Mouse (Mus musculus) forebrain, embryonic 16.5 days (tissue): ENCODE results near the gene Ogt. TPM values are rescaled to one million over a fixed set of nuclear protein-coding genes. Genes with fewer than 3 reads are reported as not detected.

Experiments used
- ATAC-seq: fragments of 200-750 bp; cut with Nextera tagmentation; 2 replicates; pipeline ENCODE4 v1.8.0; 2017; ENCODE audit warnings: mild to moderate bottlenecking, moderate library complexity
- H3K27ac ChIP-seq: fragments of 300-500 bp; sonication (generic); 2 replicates; pipeline ENCODE4 v1.5.1; 2014; ENCODE audit warnings: low read length, control low read depth
- H3K27me3 ChIP-seq: fragments of 300-500 bp; sonication (generic); replicated peaks from 2 replicates; pipeline ENCODE4 v1.6.1; 2014; ENCODE audit warnings: low read length; ENCODE audit not compliant: control insufficient read depth, insufficient read depth
- H3K36me3 ChIP-seq: fragments of 300-500 bp; sonication (generic); 2 replicates; pipeline ENCODE4 v1.6.1; 2014; ENCODE audit not compliant: control insufficient read depth, insufficient read depth
- H3K4me1 ChIP-seq: fragments of 300-500 bp; sonication (generic); replicated peaks from 2 replicates; pipeline ENCODE4 v1.6.1; 2014; ENCODE audit warnings: low read length; ENCODE audit not compliant: control insufficient read depth, insufficient read depth
- H3K4me2 ChIP-seq: fragments of 300-500 bp; sonication (generic); 2 replicates; pipeline ENCODE4 v1.6.1; 2014; ENCODE audit warnings: mild to moderate bottlenecking, low read length, control low read depth
- H3K4me3 ChIP-seq: fragments of 300-500 bp; sonication (generic); replicated peaks from 2 replicates; pipeline ENCODE4 v1.5.1; 2014; ENCODE audit warnings: mild to moderate bottlenecking, low read length, control low read depth
- H3K9ac ChIP-seq: fragments of 300-500 bp; sonication (generic); replicated peaks from 2 replicates; pipeline ENCODE4 v1.6.1; 2014; ENCODE audit warnings: low read depth, low read length, control low read depth
- H3K9me3 ChIP-seq: fragments of 300-500 bp; sonication (generic); 2 replicates; pipeline ENCODE4 v1.6.1; 2016; ENCODE audit warnings: low read length; ENCODE audit not compliant: control insufficient read depth
- WGBS: fragments of 180-500 bp; shearing (Covaris S2); extraction: QIAGEN DNeasy Blood & Tissue Kit; methylation state at CpG from one replicate; pipeline ENCODE4 v1.1.7; 2014; 5-methylcytosine and 5-hydroxymethylcytosine counted together
- polyA plus RNA-seq: library from polyadenylated mRNA; unstranded; fragments of >200 nt; fragmentation: Nextera tagmentation; extraction: Ambion mirVana; gene quantifications from 2 replicates; pipeline ENCODE4 v1.2.1, GENCODE M21; 2015

Ogt gene
- polyA plus RNA-seq, 1 experiment from 2014 or later, result 258 TPM

DNA sequence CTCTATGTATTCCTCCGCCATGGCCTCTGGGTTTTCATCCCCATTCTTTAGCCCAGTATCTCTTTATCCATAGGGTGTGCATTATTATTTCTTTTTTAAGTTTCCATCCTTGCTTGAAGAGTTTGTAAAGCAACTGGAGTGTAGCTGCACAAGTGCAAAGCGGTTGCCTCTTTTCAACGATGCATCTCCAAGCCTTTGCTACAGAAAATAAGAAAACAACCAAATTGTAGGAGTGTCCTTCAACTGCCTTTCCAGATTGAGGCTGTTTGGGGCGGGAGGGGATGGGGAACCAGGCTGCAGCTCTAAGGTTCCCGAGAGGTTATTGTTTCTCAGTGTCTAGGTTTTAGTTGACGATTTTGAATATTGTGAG, 1.3 kb downstream of the Ogt start:
- WGBS, result 18% methylated on average over 6 of the region's 6 CpGs
- peak overlapping the region; percentile 65 for H3K4me3 ChIP-seq
- H3K4me2 ChIP-seq, result peak overlapping the region; percentile 29
- no peaks in the 10 kb centered on the region for H3K36me3 ChIP-seq
- ATAC-seq, result no peak
- H3K9ac ChIP-seq, result peak overlapping the region; percentile 80
- H3K27ac ChIP-seq, result peak overlapping the region; percentile 89
- no peaks in the 10 kb centered on the region for H3K9me3 ChIP-seq
- H3K4me1 ChIP-seq, result peaks cover 12% of the 10 kb centered on the region
- no peaks in the 10 kb centered on the region; the same call in 1 of the 2 replicates for H3K27me3 ChIP-seq

DNA sequence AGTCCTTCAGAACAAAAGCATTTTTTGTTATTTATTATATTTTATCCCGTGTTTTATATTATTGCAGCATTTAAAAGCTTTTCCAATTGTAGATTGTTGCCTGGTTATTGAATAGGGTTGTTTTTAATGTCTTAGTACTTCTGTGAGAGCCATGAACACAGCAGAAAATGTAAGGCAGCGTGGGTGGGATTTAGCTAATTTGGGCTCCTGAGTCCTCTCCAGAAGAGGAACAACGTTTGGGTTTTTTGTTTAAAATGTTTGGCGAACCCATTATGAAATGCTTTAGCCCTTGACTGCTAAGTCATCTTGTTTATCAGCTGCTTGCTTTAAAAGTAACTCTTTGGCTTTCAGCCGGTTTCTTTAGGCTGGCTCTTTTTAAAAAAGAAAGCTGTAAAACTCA, 2.2 kb downstream of the Ogt start:
- Histone ChIP-seq H3K9ac (peak overlapping the region; percentile 23), H3K4me2 (peak overlapping the region; percentile 62), H3K4me3 (peak overlapping the region; percentile 65), H3K36me3 (no peaks in the 10 kb centered on the region), H3K27me3 (no peaks in the 10 kb centered on the region; the same call in 1 of the 2 replicates), H3K4me1 (peaks cover 12% of the 10 kb centered on the region), H3K27ac (no peak overlapping the region), H3K9me3 (no peaks in the 10 kb centered on the region)
- WGBS, result 13% methylated on average over 5 of the region's 5 CpGs
- no peak for ATAC-seq

DNA sequence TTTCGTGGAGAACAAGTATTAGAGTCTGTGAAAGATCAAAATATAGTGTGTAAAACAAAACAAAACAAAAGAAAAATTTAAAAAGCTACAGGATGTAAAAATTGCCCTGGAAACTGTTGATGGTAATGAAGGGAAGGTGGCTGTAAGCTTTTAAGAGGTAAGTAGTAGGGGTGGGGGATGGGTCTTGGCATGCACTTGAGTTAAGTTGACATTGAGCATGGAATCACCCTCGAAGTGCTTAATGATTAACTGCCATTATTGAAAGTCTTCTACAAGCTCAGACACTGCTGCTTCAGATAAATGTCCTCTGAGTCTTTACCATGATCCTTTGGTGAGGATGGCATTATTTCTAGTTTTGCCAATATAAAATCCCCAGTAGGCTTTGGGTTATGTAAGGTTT, 5.4 kb downstream of the Ogt start:
- Histone ChIP-seq H3K9ac (no peak overlapping the region), H3K9me3 (no peaks in the 10 kb centered on the region), H3K4me3 (no peak overlapping the region), H3K27me3 (no peaks in the 10 kb centered on the region; the same call in 1 of the 2 replicates), H3K4me2 (no peak overlapping the region), H3K4me1 (peaks cover 14% of the 10 kb centered on the region), H3K27ac (no peak overlapping the region), H3K36me3 (no peaks in the 10 kb centered on the region)
- ATAC-seq, result no peak
- 69% methylated on average over 2 of the region's 2 CpGs for whole genome bisulfite sequencing

- Histone ChIP-seq H3K36me3 (no peaks in the 10 kb centered on the region), H3K9ac (no peak overlapping the region), H3K27me3 (no peaks in the 10 kb centered on the region), H3K27ac (no peak overlapping the region), H3K4me2 (no peak overlapping the region), H3K9me3 (no peaks in the 10 kb centered on the region), H3K4me3 (no peak overlapping the region), H3K4me1 (peaks cover 14% of the 10 kb centered on the region)
- ATAC-seq, result no peak
- 89% methylated on average over 5 of the region's 5 CpGs for WGBS
Measured at GRCm38 (mm10) chrX:101646621-101647020, 6.8 kb downstream of the Ogt start.

DNA sequence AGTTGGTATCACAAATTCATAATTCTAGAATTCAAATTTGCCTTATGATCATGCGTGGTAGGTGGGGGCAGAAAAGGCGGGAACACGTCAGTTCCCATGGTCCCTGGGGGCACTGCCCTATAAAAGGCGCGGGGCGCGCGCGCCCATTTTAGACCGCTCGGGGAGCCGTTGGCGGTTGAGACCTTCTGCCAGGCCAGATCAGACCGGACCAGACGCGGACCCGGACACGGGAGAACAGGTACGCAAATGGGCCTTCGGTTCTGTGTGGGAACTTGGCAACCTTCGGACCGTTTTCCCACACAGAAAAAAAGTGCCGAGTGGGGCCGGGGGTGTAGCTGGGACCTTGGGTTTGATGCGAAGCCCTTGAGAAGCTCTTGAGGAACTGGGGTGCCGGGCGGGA, 55.8 kb downstream of the Ogt start:
- no peak overlapping the region for H3K4me2 ChIP-seq
- WGBS, result 93% methylated on average over 27 of the region's 27 CpGs
- no peaks in the 10 kb centered on the region for H3K36me3 ChIP-seq
- H3K27me3 ChIP-seq, result no peaks in the 10 kb centered on the region
- H3K4me1 ChIP-seq, result no peaks in the 10 kb centered on the region
- no peak overlapping the region for H3K4me3 ChIP-seq
- H3K9ac ChIP-seq, result no peak overlapping the region
- H3K27ac ChIP-seq, result no peak overlapping the region
- ATAC-seq, result no peak
- peaks cover 9% of the 10 kb centered on the region; the same call in 1 of the 2 replicates for H3K9me3 ChIP-seq

- H3K4me2 ChIP-seq, result no peak overlapping the region
- WGBS, result 76% methylated on average over 50 of the region's 54 CpGs
- ATAC-seq, result no peak
Measured at GRCm38 (mm10) chrX:101697537-101697936, 57.7 kb downstream of the Ogt start.

DNA sequence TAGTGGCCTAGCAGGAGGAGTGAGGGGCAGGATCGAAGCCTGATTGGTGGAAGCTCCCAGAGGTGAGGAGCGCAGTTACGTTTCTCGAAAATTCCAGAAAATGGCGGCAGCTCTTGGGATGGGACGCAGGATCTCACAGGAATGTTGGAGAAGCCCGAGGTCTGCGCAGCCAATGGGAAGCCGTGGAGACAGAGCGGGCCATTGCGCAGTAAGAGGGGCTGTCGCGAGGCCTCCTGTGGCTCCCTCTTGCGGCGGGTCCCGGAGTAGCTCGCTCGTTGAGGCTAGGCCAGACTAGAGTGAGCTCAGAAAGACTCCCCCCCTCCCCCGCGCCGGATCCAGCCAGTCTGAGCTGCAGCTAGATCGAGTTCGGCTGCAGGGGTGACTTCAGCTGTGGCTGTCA, 58.4 kb downstream of the Ogt start:
- no peak overlapping the region for H3K9ac ChIP-seq
- H3K27me3 ChIP-seq, result no peaks in the 10 kb centered on the region
- no peak overlapping the region for H3K27ac ChIP-seq
- no peaks in the 10 kb centered on the region for H3K4me1 ChIP-seq
- no peak for ATAC-seq
- 66% methylated on average over 23 of the region's 23 CpGs for WGBS
- no peak overlapping the region for H3K4me2 ChIP-seq
- H3K36me3 ChIP-seq, result no peaks in the 10 kb centered on the region
- no peak overlapping the region for H3K4me3 ChIP-seq
- H3K9me3 ChIP-seq, result peaks cover 9% of the 10 kb centered on the region; the same call in 1 of the 2 replicates

More at GRCm38 (mm10) chrX:101697537-101697936, 57.7 kb downstream of the Ogt start:
- Histone ChIP-seq H3K4me3 (no peak overlapping the region), H3K36me3 (no peaks in the 10 kb centered on the region), H3K9me3 (peaks cover 9% of the 10 kb centered on the region; the same call in 1 of the 2 replicates), H3K4me1 (no peaks in the 10 kb centered on the region), H3K27me3 (no peaks in the 10 kb centered on the region), H3K9ac (no peak overlapping the region), H3K27ac (no peak overlapping the region)

DNA sequence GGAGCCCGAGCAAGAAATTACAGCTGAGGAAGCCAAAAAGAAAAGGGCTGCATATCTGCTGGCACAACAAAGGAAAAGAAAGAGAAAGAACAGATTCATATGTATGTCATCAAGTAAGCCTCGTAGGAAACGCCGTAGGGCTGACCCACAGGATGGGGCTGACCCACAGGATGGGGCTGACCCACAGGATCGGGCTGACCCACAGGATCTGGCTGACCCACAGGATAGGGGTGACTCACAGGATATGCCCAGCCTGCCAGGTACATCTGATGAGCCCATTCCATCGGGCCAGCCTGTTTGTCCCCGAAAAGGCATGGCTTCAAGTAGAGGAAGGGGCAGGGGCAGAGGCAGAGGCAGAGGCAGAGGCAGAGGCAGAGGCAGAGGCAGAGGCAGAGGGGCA, 65.3 kb downstream of the Ogt start:
- no peak overlapping the region for H3K4me2 ChIP-seq
- H3K27me3 ChIP-seq, result no peaks in the 10 kb centered on the region
- no peaks in the 10 kb centered on the region for H3K4me1 ChIP-seq

DNA sequence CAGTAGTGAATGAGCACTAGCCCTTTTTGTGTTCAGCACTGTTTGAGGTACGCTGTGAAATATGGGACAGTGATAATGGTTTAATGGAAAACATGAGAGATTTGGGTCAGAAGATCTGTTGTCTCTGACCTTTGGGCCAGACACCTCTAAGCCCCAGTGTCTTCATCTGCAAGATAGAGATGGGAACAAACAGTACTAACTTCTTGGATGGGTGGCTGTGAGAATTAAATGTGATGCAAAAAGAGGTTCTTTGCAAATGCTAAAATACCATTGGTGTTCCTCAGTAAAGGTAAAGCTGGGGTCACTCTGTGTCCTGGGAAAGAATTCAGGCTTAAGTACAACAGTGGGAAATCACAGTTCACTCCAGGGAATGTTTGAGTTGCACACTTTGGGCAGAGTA, 80.5 kb downstream of the Ogt start:
- Histone ChIP-seq H3K4me3 (no peak overlapping the region), H3K9ac (no peak overlapping the region), H3K4me1 (no peaks in the 10 kb centered on the region), H3K4me2 (no peak overlapping the region), H3K27ac (no peak overlapping the region), H3K27me3 (no peaks in the 10 kb centered on the region), H3K9me3 (no peaks in the 10 kb centered on the region), H3K36me3 (no peaks in the 10 kb centered on the region)
- 68% methylated on average over 1 of the region's 1 CpGs for WGBS
- ATAC-seq, result no peak

More for the DNA sequence above, 65.3 kb downstream of the Ogt start:
- Histone ChIP-seq H3K9me3 (no peaks in the 10 kb centered on the region), H3K9ac (no peak overlapping the region), H3K27ac (no peak overlapping the region), H3K4me3 (no peak overlapping the region), H3K36me3 (no peaks in the 10 kb centered on the region)
- ATAC-seq, result no peak
- WGBS, result 87% methylated on average over 7 of the region's 7 CpGs

GRCm38 (mm10) chrX:101730010-101730409, 90.2 kb downstream of the Ogt start:
- no peaks in the 10 kb centered on the region for H3K27me3 ChIP-seq
- H3K4me3 ChIP-seq, result no peak overlapping the region
- no peak overlapping the region for H3K9ac ChIP-seq
- no peak for ATAC-seq
- H3K36me3 ChIP-seq, result no peaks in the 10 kb centered on the region
- H3K27ac ChIP-seq, result no peak overlapping the region
- no peak overlapping the region for H3K4me2 ChIP-seq
- no peaks in the 10 kb centered on the region for H3K9me3 ChIP-seq
- H3K4me1 ChIP-seq, result no peaks in the 10 kb centered on the region
